ENCODE assay signal across 10 mouse cellular contexts in the genomic region with DNA sequence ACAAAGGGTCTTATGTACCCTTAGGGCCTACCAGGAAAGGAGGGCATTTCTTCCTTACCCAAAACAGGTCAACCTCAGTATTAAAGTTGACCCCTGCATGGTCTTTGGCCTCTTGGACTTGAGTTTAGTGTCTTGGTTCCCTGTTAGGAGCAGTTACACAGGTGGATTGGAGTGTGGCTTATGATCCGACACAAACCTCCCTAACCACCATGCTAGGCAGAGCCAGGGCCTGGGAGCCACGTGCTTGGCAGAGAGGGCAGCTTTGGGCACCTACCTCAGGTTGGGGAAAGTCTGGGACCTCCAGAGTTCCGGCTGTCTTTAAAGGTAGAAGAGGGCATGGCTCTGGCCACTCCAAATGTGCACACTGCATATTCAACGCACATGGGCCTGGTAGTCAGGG. TPM values are rescaled to one million over a fixed set of nuclear protein-coding genes. Genes with fewer than 3 reads are reported as not detected.
DNase-seq lines count a peak whose midpoint lies in the region; ATAC-seq and TF ChIP-seq lines count a peak whose summit lies in the region.
"Had no signal": no experiment of that assay in that cellular context is flagged by ENCODE, and none has a peak within 500 bp of the region (broad histone marks: within the 10 kb centered on the region; RNA-seq: fewer than 3 reads in every experiment).

No protein-coding gene starts in this region.

- 93% methylated on average over 4 of the region's 4 CpGs for WGBS in hindbrain, postnatal 0 days
- WGBS in hindbrain, embryonic 14.5 days = 98% methylated on average over 4 of the region's 4 CpGs
- 76% methylated on average over 4 of the region's 4 CpGs for WGBS in kidney, adult 2 months
- WGBS in kidney, embryonic 14.5 days = 95% methylated on average over 4 of the region's 4 CpGs

- no peaks in the 10 kb centered on the region for H3K27me3 ChIP-seq in hindbrain, postnatal 0 days (ENCODE audit: insufficient read depth, low read length)
- H3K27me3 ChIP-seq in hindbrain, embryonic 14.5 days (ENCODE audit: control insufficient read depth, insufficient read depth, low read length) = no peaks in the 10 kb centered on the region
- no peaks in the 10 kb centered on the region for H3K27me3 ChIP-seq in kidney, adult 2 months (replicated peaks; ENCODE audit: control insufficient read depth, insufficient read depth, low read length)
- H3K27me3 ChIP-seq in kidney, embryonic 14.5 days (ENCODE audit: control insufficient read depth, insufficient read depth, low read length) = no peaks in the 10 kb centered on the region
- H3K27me3 ChIP-seq: CH12.LX, Patski had no signal

- no peak overlapping the region for H3K4me3 ChIP-seq in hindbrain, postnatal 0 days (ENCODE audit: low read length)
- no peak overlapping the region for H3K4me3 ChIP-seq in hindbrain, embryonic 14.5 days (replicated peaks; ENCODE audit: low read length)
- no peak overlapping the region for H3K4me3 ChIP-seq in kidney, adult 2 months (ENCODE audit: insufficient read depth, low read depth, low read length)
- no peak overlapping the region for H3K4me3 ChIP-seq in kidney, embryonic 14.5 days (ENCODE audit: low read length)

- ATAC-seq in hindbrain, postnatal 0 days = 0 out of 2 replicates have a peak, but pooled peaks have one; percentile 4
- no peak for ATAC-seq in hindbrain, embryonic 14.5 days (ENCODE audit: low FRiP score)
- no peak for ATAC-seq in kidney, embryonic 14.5 days (ENCODE audit: low FRiP score, low TSS enrichment)
- ATAC-seq: Patski had no signal

- no peak overlapping the region for H3K9ac ChIP-seq in hindbrain, postnatal 0 days (replicated peaks; ENCODE audit: low read length)
- no peak overlapping the region for H3K9ac ChIP-seq in hindbrain, embryonic 14.5 days
- no peak overlapping the region for H3K9ac ChIP-seq in kidney, embryonic 14.5 days (ENCODE audit: low read depth, low read length)

- no peak overlapping the region for H3K27ac ChIP-seq in hindbrain, postnatal 0 days
- no peak overlapping the region for H3K27ac ChIP-seq in hindbrain, embryonic 14.5 days
- no peak overlapping the region for H3K27ac ChIP-seq in kidney, adult 2 months (ENCODE audit: insufficient read depth, low read depth, low read length)
- no peak overlapping the region for H3K27ac ChIP-seq in kidney, embryonic 14.5 days (ENCODE audit: low read depth, low read length)

- no peak for TF ChIP-seq POLR2A in kidney, adult 2 months (IDR thresholded peaks at IDR 0.05; ENCODE audit: low read depth, low read length)

- H3K36me3 ChIP-seq in hindbrain, postnatal 0 days (ENCODE audit: insufficient read depth, low read length) = peaks cover 27% of the 10 kb centered on the region
- peaks cover 44% of the 10 kb centered on the region for H3K36me3 ChIP-seq in hindbrain, embryonic 14.5 days (replicated peaks; ENCODE audit: control insufficient read depth, insufficient read depth)
- H3K36me3 ChIP-seq in kidney, adult 2 months (ENCODE audit: control insufficient read depth, insufficient read depth, low read length) = peaks cover 1% of the 10 kb centered on the region; the same call in 1 of the 2 replicates
- H3K36me3 ChIP-seq in kidney, embryonic 14.5 days (ENCODE audit: control insufficient read depth, insufficient read depth, low read length) = peaks cover 35% of the 10 kb centered on the region

- peaks cover 6% of the 10 kb centered on the region for H3K4me1 ChIP-seq in hindbrain, postnatal 0 days (ENCODE audit: insufficient read depth, low read length)
- peaks cover 13% of the 10 kb centered on the region for H3K4me1 ChIP-seq in hindbrain, embryonic 14.5 days (replicated peaks; ENCODE audit: control insufficient read depth, insufficient read depth, low read length)
- H3K4me1 ChIP-seq in kidney, adult 2 months (ENCODE audit: control insufficient read depth, insufficient read depth, low read length) = peaks cover 30% of the 10 kb centered on the region
- H3K4me1 ChIP-seq in kidney, embryonic 14.5 days (ENCODE audit: control insufficient read depth, insufficient read depth, low read length) = peaks cover 21% of the 10 kb centered on the region

- no peaks in the 10 kb centered on the region for H3K9me3 ChIP-seq in hindbrain, postnatal 0 days (ENCODE audit: low read length)
- H3K9me3 ChIP-seq in hindbrain, embryonic 14.5 days (ENCODE audit: control insufficient read depth, low read length) = no peaks in the 10 kb centered on the region
- no peaks in the 10 kb centered on the region for H3K9me3 ChIP-seq in kidney, embryonic 14.5 days (ENCODE audit: control insufficient read depth, low read length)
- H3K9me3 ChIP-seq: G1E had no signal

- H3K4me2 ChIP-seq in hindbrain, postnatal 0 days (ENCODE audit: low read depth, low read length) = no peak overlapping the region
- H3K4me2 ChIP-seq in hindbrain, embryonic 14.5 days (replicated peaks) = no peak overlapping the region
- H3K4me2 ChIP-seq in kidney, embryonic 14.5 days (replicated peaks; ENCODE audit: low read depth, low read length) = no peak overlapping the region

- no peak for TF ChIP-seq CTCF in hindbrain, postnatal 0 days (IDR thresholded peaks at IDR 0.05; ENCODE audit: low read depth)
- TF ChIP-seq CTCF in kidney, adult 2 months (conservative IDR thresholded peaks at IDR 0.05; ENCODE audit: insufficient read depth, insufficient read length, low read depth, low read length) = no peak

- no peak for DNase-seq in hindbrain, postnatal 0 days (ENCODE audit: low spot score)
- no peak for DNase-seq in hindbrain, embryonic 14.5 days (ENCODE audit: low spot score)
- DNase-seq in kidney, adult 2 months = peak; percentile 51
- DNase-seq in kidney, adult 9 months = peak; percentile 60
- no peak for DNase-seq in kidney, adult 8-10 months
- DNase-seq: adrenal gland, adult 8-10 months had no signal

RNA-seq across cellular contexts. Expression of a gene that starts 6.2 kb away (rescaled TPM):
- 102 and 117 TPM in 2 replicates for total RNA-seq in hindbrain, postnatal 0 days (2014; rRNA removed)
- 115 and 118 TPM in 2 replicates for polyA plus RNA-seq in hindbrain, postnatal 0 days (2015; fragmentation: Nextera tagmentation; extraction: Ambion mirVana)
- polyA plus RNA-seq in hindbrain, embryonic 14.5 days (2014; fragmentation: Nextera tagmentation; extraction: Ambion mirVana) = 91.1 and 95.5 TPM in 2 replicates
- polyA plus RNA-seq in kidney, adult 2 months (2012; rRNA removed) = 97.2 and 106 TPM in 2 replicates
- 87.1 and 94.0 TPM in 2 replicates for polyA plus RNA-seq in kidney, embryonic 14.5 days (2014; fragmentation: Nextera tagmentation; extraction: Ambion mirVana)

RNA-seq across cellular contexts. Expression of a gene that starts 23.1 kb away (rescaled TPM):
- total RNA-seq in hindbrain, postnatal 0 days (2014; rRNA removed) = 45.9 and 62.4 TPM in 2 replicates
- 30.8 and 31.5 TPM in 2 replicates for polyA plus RNA-seq in hindbrain, postnatal 0 days (2015; fragmentation: Nextera tagmentation; extraction: Ambion mirVana)
- polyA plus RNA-seq in hindbrain, embryonic 14.5 days (2014; fragmentation: Nextera tagmentation; extraction: Ambion mirVana) = 13.7 and 14.4 TPM in 2 replicates
- 78.1 and 88.4 TPM in 2 replicates for polyA plus RNA-seq in kidney, adult 2 months (2012; rRNA removed)
- polyA plus RNA-seq in kidney, embryonic 14.5 days (2014; fragmentation: Nextera tagmentation; extraction: Ambion mirVana) = 15.7 and 18.2 TPM in 2 replicates

Comparison
In these comparisons a context has a peak if more than half of its experiments do, and no peak if none do; other contexts are left out.
1. DNase-seq: peak in kidney, adult 2 months (single experiment) and kidney, adult 9 months (single experiment); none in hindbrain, postnatal 0 days (single experiment), hindbrain, embryonic 14.5 days (single experiment) and kidney, adult 8-10 months (0 of 2).